Mouse (Mus musculus): Measurements from ENCODE around the gene Slco4a1. TPM values are rescaled to one million over a fixed set of nuclear protein-coding genes. Genes with fewer than 3 reads are reported as not detected.

Slco4a1 gene
- polyA plus RNA-seq, 1 experiment from 2014 or later, result 2.4 TPM

- H3K9me3 ChIP-seq (ENCODE audit: control insufficient read depth, low read length), result no peaks in the 10 kb centered on the region
- ATAC-seq (ENCODE audit: low read depth), result peak; percentile 60; the same call in 1 of the 2 replicates
- no peaks in the 10 kb centered on the region for H3K36me3 ChIP-seq (ENCODE audit: control insufficient read depth, insufficient read depth, low read length)
- H3K4me2 ChIP-seq (ENCODE audit: low read depth, low read length), result no peak overlapping the region
- H3K4me3 ChIP-seq (ENCODE audit: low read depth, low read length), result no peak overlapping the region
- peaks cover 7% of the 10 kb centered on the region; the same call in 1 of the 2 replicates for H3K4me1 ChIP-seq (ENCODE audit: control insufficient read depth, insufficient read depth, low read length)
- no peak overlapping the region for H3K9ac ChIP-seq (replicated peaks; ENCODE audit: low read depth, low read length)
- H3K27ac ChIP-seq (ENCODE audit: low read depth, low read length), result 0 out of 2 replicates have a peak overlapping the region, but pooled peaks have one; percentile 12
- 6% methylated on average over 16 of the region's 16 CpGs for WGBS
- H3K27me3 ChIP-seq (ENCODE audit: control insufficient read depth, insufficient read depth, low read length), result no peaks in the 10 kb centered on the region
Observed at GRCm38 (mm10) chr2:180482274-180482673, 26.2 kb downstream of the Slco4a1 start.

- Histone ChIP-seq H3K27me3 (ENCODE audit: control insufficient read depth, insufficient read depth, low read length) (no peaks in the 10 kb centered on the region), H3K9me3 (ENCODE audit: control insufficient read depth, low read length) (no peaks in the 10 kb centered on the region), H3K4me1 (ENCODE audit: control insufficient read depth, insufficient read depth, low read length) (peaks cover 11% of the 10 kb centered on the region; the same call in 1 of the 2 replicates), H3K27ac (ENCODE audit: low read depth, low read length) (peak overlapping the region; percentile 16), H3K9ac (replicated peaks; ENCODE audit: low read depth, low read length) (no peak overlapping the region), H3K4me3 (ENCODE audit: low read depth, low read length) (no peak overlapping the region), H3K4me2 (ENCODE audit: low read depth, low read length) (no peak overlapping the region), H3K36me3 (ENCODE audit: control insufficient read depth, insufficient read depth, low read length) (no peaks in the 10 kb centered on the region)
- WGBS, result 68% methylated on average over 4 of the region's 4 CpGs
- no peak for ATAC-seq (ENCODE audit: low read depth)
Observed at GRCm38 (mm10) chr2:180484882-180485281, 28.8 kb downstream of the Slco4a1 start.

DNA sequence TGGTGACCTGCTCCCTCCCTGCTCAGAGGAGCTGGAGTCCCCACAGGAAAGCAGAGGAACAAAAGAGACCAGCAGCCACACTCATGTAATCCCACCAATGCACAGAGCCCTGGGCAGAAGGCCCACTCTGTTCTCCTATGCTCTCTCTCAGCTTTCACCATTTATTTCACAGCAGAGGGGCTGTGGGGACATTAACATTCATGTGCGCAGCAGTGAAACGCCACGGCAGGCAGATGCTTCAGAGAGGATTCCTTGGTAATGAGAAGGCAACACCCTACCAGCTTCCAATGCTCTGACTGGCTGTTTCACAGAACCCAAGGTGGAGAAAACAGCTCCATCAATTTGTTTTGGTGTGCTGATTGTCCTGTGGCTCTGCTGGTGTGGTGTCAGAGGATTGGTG, 29.3 kb downstream of the Slco4a1 start:
- Histone ChIP-seq H3K36me3 (ENCODE audit: control insufficient read depth, insufficient read depth, low read length) (no peaks in the 10 kb centered on the region), H3K9me3 (ENCODE audit: control insufficient read depth, low read length) (no peaks in the 10 kb centered on the region), H3K27me3 (ENCODE audit: control insufficient read depth, insufficient read depth, low read length) (no peaks in the 10 kb centered on the region), H3K4me2 (ENCODE audit: low read depth, low read length) (no peak overlapping the region), H3K4me3 (ENCODE audit: low read depth, low read length) (no peak overlapping the region), H3K4me1 (ENCODE audit: control insufficient read depth, insufficient read depth, low read length) (peaks cover 11% of the 10 kb centered on the region; the same call in 1 of the 2 replicates), H3K9ac (replicated peaks; ENCODE audit: low read depth, low read length) (no peak overlapping the region), H3K27ac (ENCODE audit: low read depth, low read length) (peak overlapping the region; percentile 16)
- ATAC-seq (ENCODE audit: low read depth), result no peak
- 15% methylated on average over 3 of the region's 3 CpGs for WGBS

DNA sequence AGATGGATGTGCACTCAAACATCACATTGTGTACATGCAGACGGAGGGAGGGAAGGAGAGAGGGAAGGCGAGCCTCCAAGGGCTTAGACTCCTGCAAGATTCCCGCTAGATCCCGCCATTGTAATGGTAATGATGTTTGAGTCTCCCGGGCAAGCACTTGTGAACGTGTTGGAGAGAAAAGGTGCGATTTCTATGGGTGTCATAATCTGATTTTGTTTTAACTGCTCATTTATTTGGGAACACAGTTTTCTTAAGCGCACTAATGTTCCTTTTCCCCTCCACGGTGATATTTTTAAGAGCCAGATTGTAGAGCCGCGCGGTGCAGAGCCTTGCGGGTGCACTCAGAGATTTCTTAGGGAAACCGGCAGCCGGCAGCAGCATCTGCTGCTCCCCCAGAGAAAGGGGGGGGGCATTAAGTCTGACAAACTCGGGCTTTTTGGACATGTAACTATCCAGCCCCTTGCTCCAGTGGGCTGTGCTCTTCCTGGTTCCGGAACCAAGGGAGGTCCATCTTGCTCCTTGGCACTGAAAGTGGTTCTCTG, 32.2 kb downstream of the Slco4a1 start:
- Histone ChIP-seq H3K27me3 (ENCODE audit: control insufficient read depth, insufficient read depth, low read length) (no peaks in the 10 kb centered on the region), H3K36me3 (ENCODE audit: control insufficient read depth, insufficient read depth, low read length) (no peaks in the 10 kb centered on the region), H3K4me2 (ENCODE audit: low read depth, low read length) (peak overlapping the region; percentile 29; the same call in 1 of the 2 replicates), H3K27ac (ENCODE audit: low read depth, low read length) (peak overlapping the region; percentile 40; the same call in 1 of the 2 replicates), H3K4me1 (ENCODE audit: control insufficient read depth, insufficient read depth, low read length) (peaks cover 11% of the 10 kb centered on the region; the same call in 1 of the 2 replicates), H3K9ac (replicated peaks; ENCODE audit: low read depth, low read length) (no peak overlapping the region; the same call in 1 of the 2 replicates), H3K9me3 (ENCODE audit: control insufficient read depth, low read length) (no peaks in the 10 kb centered on the region), H3K4me3 (ENCODE audit: low read depth, low read length) (no peak overlapping the region)
- no peak for ATAC-seq (ENCODE audit: low read depth)
- 9% methylated on average over 17 of the region's 17 CpGs for WGBS

GRCm38 (mm10) chr2:180495906-180496305, 39.9 kb downstream of the Slco4a1 start:
- H3K9ac ChIP-seq (replicated peaks; ENCODE audit: low read depth, low read length), result no peak overlapping the region
- H3K4me2 ChIP-seq (ENCODE audit: low read depth, low read length), result no peak overlapping the region
- H3K36me3 ChIP-seq (ENCODE audit: control insufficient read depth, insufficient read depth, low read length), result no peaks in the 10 kb centered on the region
- H3K27me3 ChIP-seq (ENCODE audit: control insufficient read depth, insufficient read depth, low read length), result peaks cover 14% of the 10 kb centered on the region
- H3K9me3 ChIP-seq (ENCODE audit: control insufficient read depth, low read length), result no peaks in the 10 kb centered on the region
- WGBS, result 75% methylated on average over 8 of the region's 8 CpGs
- H3K27ac ChIP-seq (ENCODE audit: low read depth, low read length), result no peak overlapping the region
- peaks cover 6% of the 10 kb centered on the region; the same call in 1 of the 2 replicates for H3K4me1 ChIP-seq (ENCODE audit: control insufficient read depth, insufficient read depth, low read length)
- H3K4me3 ChIP-seq (ENCODE audit: low read depth, low read length), result no peak overlapping the region
- no peak for ATAC-seq (ENCODE audit: low read depth)

GRCm38 (mm10) chr2:180499741-180500140, 43.7 kb downstream of the Slco4a1 start, which contains the start of gene Ntsr1:
Gene Ntsr1 (plus strand): TSS chr2:180499976.
- Histone ChIP-seq H3K27me3 (ENCODE audit: control insufficient read depth, insufficient read depth, low read length) (peaks cover 17% of the 10 kb centered on the region), H3K4me1 (ENCODE audit: control insufficient read depth, insufficient read depth, low read length) (peaks cover 6% of the 10 kb centered on the region; the same call in 1 of the 2 replicates), H3K9me3 (ENCODE audit: control insufficient read depth, low read length) (no peaks in the 10 kb centered on the region), H3K9ac (replicated peaks; ENCODE audit: low read depth, low read length) (peak within 1 kb of the TSS; percentile 37), H3K4me2 (ENCODE audit: low read depth, low read length) (peak within 1 kb of the TSS; percentile 71), H3K36me3 (ENCODE audit: control insufficient read depth, insufficient read depth, low read length) (no peaks in the 10 kb centered on the region), H3K4me3 (ENCODE audit: low read depth, low read length) (peak within 1 kb of the TSS; percentile 23), H3K27ac (ENCODE audit: low read depth, low read length) (no peak within 1 kb of the TSS)
- WGBS, result under 1% methylated on average over 30 of the region's 30 CpGs
- ATAC-seq (ENCODE audit: low read depth), result peak; percentile 70

GRCm38 (mm10) chr2:180500726-180501125, 44.7 kb downstream of the Slco4a1 start:
- Histone ChIP-seq H3K4me2 (ENCODE audit: low read depth, low read length) (peak overlapping the region; percentile 71; the same call in 1 of the 2 replicates), H3K27ac (ENCODE audit: low read depth, low read length) (no peak overlapping the region), H3K9me3 (ENCODE audit: control insufficient read depth, low read length) (no peaks in the 10 kb centered on the region), H3K27me3 (ENCODE audit: control insufficient read depth, insufficient read depth, low read length) (peaks cover 17% of the 10 kb centered on the region), H3K9ac (replicated peaks; ENCODE audit: low read depth, low read length) (no peak overlapping the region), H3K4me1 (ENCODE audit: control insufficient read depth, insufficient read depth, low read length) (peaks cover 6% of the 10 kb centered on the region; the same call in 1 of the 2 replicates), H3K4me3 (ENCODE audit: low read depth, low read length) (0 out of 2 replicates have a peak overlapping the region, but pooled peaks have one; percentile 23), H3K36me3 (ENCODE audit: control insufficient read depth, insufficient read depth, low read length) (no peaks in the 10 kb centered on the region)
- 34% methylated on average over 13 of the region's 13 CpGs for WGBS
- ATAC-seq (ENCODE audit: low read depth), result no peak

DNA sequence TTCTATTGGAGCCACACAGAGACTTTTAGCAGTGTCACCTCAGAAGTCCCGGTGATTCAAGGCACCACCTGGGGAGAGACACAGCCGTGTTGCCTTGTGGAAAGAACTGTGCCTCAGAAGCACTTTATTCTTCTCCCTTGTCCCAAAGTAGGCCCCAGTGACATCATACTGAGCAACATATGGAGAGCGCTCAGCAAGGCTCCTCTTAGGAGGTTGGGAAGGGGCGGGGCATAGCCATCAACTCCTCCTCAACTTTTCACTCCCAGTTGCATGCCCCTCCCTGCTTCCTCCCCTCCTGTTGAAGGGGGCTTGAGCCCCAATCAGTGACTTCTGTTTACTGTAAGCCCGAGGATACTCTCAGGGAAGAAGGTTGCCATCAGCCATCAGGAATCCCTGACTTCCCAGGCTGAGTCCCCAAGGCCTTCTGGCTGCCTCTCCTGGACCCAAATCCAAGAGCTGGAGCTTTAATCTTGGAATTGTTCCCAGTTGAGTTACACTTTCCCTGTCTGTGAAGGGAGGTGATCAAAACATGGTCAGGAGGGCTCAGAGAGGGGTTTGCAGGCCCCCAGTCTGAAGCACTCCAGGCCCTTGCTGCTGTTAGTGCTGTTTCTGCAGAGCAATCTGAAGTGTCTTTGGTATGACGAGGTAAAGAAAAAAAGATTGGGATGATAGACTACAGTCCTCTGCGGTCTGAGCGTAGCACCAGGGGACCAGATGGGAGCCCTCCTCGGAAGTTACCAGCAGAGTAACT, 45.3 kb downstream of the Slco4a1 start:
- no peaks in the 10 kb centered on the region for H3K36me3 ChIP-seq (ENCODE audit: control insufficient read depth, insufficient read depth, low read length)
- no peak for ATAC-seq (ENCODE audit: low read depth)
- no peak overlapping the region for H3K4me2 ChIP-seq (ENCODE audit: low read depth, low read length)
- peaks cover 6% of the 10 kb centered on the region; the same call in 1 of the 2 replicates for H3K4me1 ChIP-seq (ENCODE audit: control insufficient read depth, insufficient read depth, low read length)
- H3K9me3 ChIP-seq (ENCODE audit: control insufficient read depth, low read length), result no peaks in the 10 kb centered on the region
- H3K27me3 ChIP-seq (ENCODE audit: control insufficient read depth, insufficient read depth, low read length), result peaks cover 17% of the 10 kb centered on the region
- no peak overlapping the region for H3K9ac ChIP-seq (replicated peaks; ENCODE audit: low read depth, low read length)
- no peak overlapping the region for H3K4me3 ChIP-seq (ENCODE audit: low read depth, low read length)
- H3K27ac ChIP-seq (ENCODE audit: low read depth, low read length), result no peak overlapping the region
- WGBS, result 42% methylated on average over 9 of the region's 9 CpGs

- 34% methylated on average over 5 of the region's 5 CpGs for WGBS
- Histone ChIP-seq H3K9ac (replicated peaks; ENCODE audit: low read depth, low read length) (no peak overlapping the region), H3K4me2 (ENCODE audit: low read depth, low read length) (no peak overlapping the region), H3K36me3 (ENCODE audit: control insufficient read depth, insufficient read depth, low read length) (no peaks in the 10 kb centered on the region), H3K27me3 (ENCODE audit: control insufficient read depth, insufficient read depth, low read length) (no peaks in the 10 kb centered on the region), H3K4me1 (ENCODE audit: control insufficient read depth, insufficient read depth, low read length) (no peaks in the 10 kb centered on the region), H3K27ac (ENCODE audit: low read depth, low read length) (no peak overlapping the region), H3K4me3 (ENCODE audit: low read depth, low read length) (no peak overlapping the region), H3K9me3 (ENCODE audit: control insufficient read depth, low read length) (no peaks in the 10 kb centered on the region)
- ATAC-seq (ENCODE audit: low read depth), result no peak
Observed at GRCm38 (mm10) chr2:180506281-180506680, 50.2 kb downstream of the Slco4a1 start.
